Mouse (Mus musculus) inflammation-experienced regulatory T-cells, adult 16 weeks (primary cell): ENCODE data around the gene Sh3rf3. TPM values are rescaled to one million over a fixed set of nuclear protein-coding genes. Genes with fewer than 3 reads are reported as not detected.

Experiments used
- polyA plus RNA-seq: library from polyadenylated mRNA; unstranded; fragments of 100-300 nt; shearing (Covaris generic); gene quantifications from one replicate; pipeline ENCODE4 v1.2.1, GENCODE M21; 2017

Gene Sh3rf3
- polyA plus RNA-seq, result not detected

GRCm38 (mm10) chr10:58813081-58813800 is at the start of gene Sh3rf3:
Gene Sh3rf3 (plus strand): TSS chr10:58813359.

Other genes with a start within 250 kb of the Sh3rf3 start
- not detected for gene Edar, start 137.7 kb upstream of the Sh3rf3 start, polyA plus RNA-seq
- not detected for gene Gm17542, start 95.1 kb upstream of the Sh3rf3 start, polyA plus RNA-seq